Mouse (Mus musculus) neural tube, embryonic 11.5 days (tissue): ENCODE results near the gene Ect2. TPM values are rescaled to one million over a fixed set of nuclear protein-coding genes. Genes with fewer than 3 reads are reported as not detected.

ENCODE experiments used
- ATAC-seq: fragments of 200-750 bp; cut with Nextera tagmentation; 2 replicates; pipeline ENCODE4 v1.8.0; 2017; ENCODE audit warnings: moderate number of reproducible peaks, mild to moderate bottlenecking, moderate TSS enrichment, moderate library complexity; ENCODE audit not compliant: insufficient read depth, low FRiP score, low TSS enrichment
- DNase-seq: peaks from one replicate; pipeline ENCODE4 v3.0.0-alpha.2; 2015; ENCODE audit warnings: low spot score
- H3K27ac ChIP-seq: fragments of 300-500 bp; sonication (generic); 2 replicates; pipeline ENCODE4 v1.5.1; 2014; ENCODE audit warnings: low read depth, mild to moderate bottlenecking, low read length
- H3K27me3 ChIP-seq: fragments of 300-500 bp; sonication (generic); 2 replicates; pipeline ENCODE4 v1.6.1; 2014; ENCODE audit warnings: mild to moderate bottlenecking, low read length, mixed read lengths; ENCODE audit not compliant: control insufficient read depth, insufficient read depth
- H3K36me3 ChIP-seq: fragments of 300-500 bp; sonication (generic); 2 replicates; pipeline ENCODE4 v1.6.1; 2014; ENCODE audit warnings: mild to moderate bottlenecking, low read length, moderate library complexity, mixed read lengths; ENCODE audit not compliant: control insufficient read depth, insufficient read depth
- H3K4me1 ChIP-seq: fragments of 300-500 bp; sonication (generic); 2 replicates; pipeline ENCODE4 v1.6.1; 2014; ENCODE audit warnings: low read length, mixed read lengths; ENCODE audit not compliant: control insufficient read depth, insufficient read depth
- H3K4me2 ChIP-seq: fragments of 300-500 bp; sonication (generic); 2 replicates; pipeline ENCODE4 v1.6.1; 2014; ENCODE audit warnings: low read depth, mild to moderate bottlenecking, moderate library complexity
- H3K4me3 ChIP-seq: fragments of 300-500 bp; sonication (generic); 2 replicates; pipeline ENCODE4 v1.5.1; 2014; ENCODE audit warnings: low read depth, low read length
- H3K9ac ChIP-seq: fragments of 300-500 bp; sonication (generic); 2 replicates; pipeline ENCODE4 v1.6.1; 2014; ENCODE audit warnings: mild to moderate bottlenecking, low read length
- H3K9me3 ChIP-seq: fragments of 300-500 bp; sonication (generic); 2 replicates; pipeline ENCODE4 v1.6.1; 2016; ENCODE audit warnings: low read length; ENCODE audit not compliant: control insufficient read depth
- WGBS: fragments of 180-500 bp; shearing (Covaris S2); extraction: QIAGEN DNeasy Blood & Tissue Kit; methylation state at CpG from one replicate; pipeline ENCODE4 v1.1.7; 2014; 5-methylcytosine and 5-hydroxymethylcytosine counted together
- polyA plus RNA-seq: library from polyadenylated mRNA; unstranded; fragments of >200 nt; fragmentation: Nextera tagmentation; extraction: Ambion mirVana; gene quantifications from 2 replicates; pipeline ENCODE4 v1.2.1, GENCODE M21; 2014

Gene Ect2
- polyA plus RNA-seq, 1 experiment from 2014 or later: 87.4 TPM

DNA sequence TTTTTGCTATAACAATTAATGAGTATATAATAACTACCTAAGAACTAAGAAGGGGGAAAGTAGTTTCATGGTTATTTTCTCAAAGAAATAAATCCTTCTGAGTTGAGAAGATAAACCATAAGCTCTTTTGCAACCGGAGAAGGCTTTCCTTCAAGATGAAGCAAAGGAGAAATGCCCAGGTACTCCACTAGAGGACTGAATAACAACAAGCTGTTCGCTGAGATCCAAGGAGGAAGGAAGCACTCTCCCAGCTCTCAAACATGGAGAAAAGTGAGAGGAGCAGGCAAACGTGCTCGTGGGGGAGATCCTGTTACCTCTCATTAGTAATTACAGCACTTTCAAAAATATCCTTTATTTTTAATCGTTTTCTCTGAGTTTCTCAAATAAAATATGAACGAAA is 46.5 kb downstream of the Ect2 start:
- Histone ChIP-seq H3K4me2 (no peak overlapping the region), H3K4me3 (no peak overlapping the region), H3K27me3 (no peaks in the 10 kb centered on the region), H3K27ac (no peak overlapping the region), H3K4me1 (no peaks in the 10 kb centered on the region), H3K9ac (no peak overlapping the region), H3K9me3 (no peaks in the 10 kb centered on the region), H3K36me3 (peaks cover 6% of the 10 kb centered on the region; the same call in 1 of the 2 replicates)
- WGBS: 83% methylated on average over 6 of the region's 6 CpGs
- DNase-seq (no peak), ATAC-seq (no peak)

DNA sequence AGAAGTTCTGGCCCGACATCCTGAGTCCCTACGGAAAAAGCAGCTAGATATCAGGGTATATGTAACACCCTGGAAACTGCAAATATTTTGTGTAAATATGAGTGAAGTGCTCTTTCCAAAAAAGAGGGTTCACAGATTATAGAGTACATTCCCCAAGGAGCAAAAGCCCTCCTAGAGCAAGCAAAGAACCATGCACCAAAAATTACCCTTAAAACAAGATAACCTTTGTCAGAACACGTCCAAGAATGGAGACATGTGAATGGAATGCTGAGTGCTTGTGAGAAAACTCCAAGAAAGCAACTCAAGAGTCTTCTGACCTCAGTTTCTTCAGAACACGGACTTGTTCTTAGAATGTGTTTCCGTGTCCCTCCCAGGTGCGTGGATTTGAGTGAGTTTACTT is 50.7 kb downstream of the Ect2 start:
- DNase-seq: no peak

DNA sequence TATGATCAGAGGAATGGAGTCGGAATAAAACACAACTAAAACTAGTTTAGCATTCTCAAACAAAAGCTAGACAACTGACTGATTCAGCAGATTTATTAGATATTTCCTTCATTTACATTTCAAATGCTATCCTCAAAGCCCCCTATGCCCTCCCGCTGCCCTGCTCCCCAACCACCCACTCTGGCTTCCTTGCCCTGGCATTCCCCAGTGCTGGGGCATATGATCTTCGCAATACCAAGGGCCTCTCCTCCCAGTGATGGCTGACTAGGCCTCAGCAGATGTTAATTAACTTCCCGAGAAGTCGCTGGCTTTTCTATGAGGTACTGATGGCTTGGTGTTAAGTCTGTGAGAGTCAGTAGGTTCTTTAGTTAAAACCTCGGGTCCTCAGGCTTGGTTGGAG is 55.0 kb downstream of the Ect2 start:
- ATAC-seq: peak; percentile 83

More for the DNA sequence above, 50.7 kb downstream of the Ect2 start:
- Histone ChIP-seq H3K36me3 (peaks cover 5% of the 10 kb centered on the region), H3K9me3 (no peaks in the 10 kb centered on the region), H3K27me3 (no peaks in the 10 kb centered on the region), H3K27ac (no peak overlapping the region), H3K4me1 (no peaks in the 10 kb centered on the region), H3K4me2 (no peak overlapping the region), H3K4me3 (no peak overlapping the region), H3K9ac (no peak overlapping the region)
- no peak for ATAC-seq
- 95% methylated on average over 6 of the region's 6 CpGs for WGBS

DNA sequence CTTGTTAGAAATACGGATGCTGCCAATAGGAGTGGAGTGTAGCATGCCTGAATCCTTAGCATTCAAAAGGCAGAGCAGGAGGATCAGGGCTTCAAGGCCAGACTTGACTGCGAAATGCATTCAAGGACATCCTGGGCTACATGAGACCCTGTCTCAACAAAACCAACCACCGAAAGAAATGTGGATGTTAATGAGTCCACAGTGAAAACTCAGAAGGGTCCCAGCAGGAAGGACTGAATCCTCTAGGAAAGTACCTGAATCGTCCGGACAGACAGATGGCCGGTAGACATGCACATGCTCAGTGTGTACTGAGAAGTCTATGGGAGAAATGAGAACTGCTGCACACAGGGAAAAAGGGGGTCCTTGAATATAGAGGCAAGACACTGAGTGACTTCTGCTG is 67.5 kb downstream of the Ect2 start:
- no peak for ATAC-seq

More for the DNA sequence above, 55.0 kb downstream of the Ect2 start:
- Histone ChIP-seq H3K4me3 (no peak overlapping the region), H3K4me1 (no peaks in the 10 kb centered on the region), H3K9ac (no peak overlapping the region), H3K4me2 (no peak overlapping the region), H3K36me3 (peaks cover 5% of the 10 kb centered on the region), H3K27ac (no peak overlapping the region), H3K27me3 (no peaks in the 10 kb centered on the region), H3K9me3 (no peaks in the 10 kb centered on the region)
- 70% methylated on average over 6 of the region's 6 CpGs for WGBS
- no peak for DNase-seq

DNA sequence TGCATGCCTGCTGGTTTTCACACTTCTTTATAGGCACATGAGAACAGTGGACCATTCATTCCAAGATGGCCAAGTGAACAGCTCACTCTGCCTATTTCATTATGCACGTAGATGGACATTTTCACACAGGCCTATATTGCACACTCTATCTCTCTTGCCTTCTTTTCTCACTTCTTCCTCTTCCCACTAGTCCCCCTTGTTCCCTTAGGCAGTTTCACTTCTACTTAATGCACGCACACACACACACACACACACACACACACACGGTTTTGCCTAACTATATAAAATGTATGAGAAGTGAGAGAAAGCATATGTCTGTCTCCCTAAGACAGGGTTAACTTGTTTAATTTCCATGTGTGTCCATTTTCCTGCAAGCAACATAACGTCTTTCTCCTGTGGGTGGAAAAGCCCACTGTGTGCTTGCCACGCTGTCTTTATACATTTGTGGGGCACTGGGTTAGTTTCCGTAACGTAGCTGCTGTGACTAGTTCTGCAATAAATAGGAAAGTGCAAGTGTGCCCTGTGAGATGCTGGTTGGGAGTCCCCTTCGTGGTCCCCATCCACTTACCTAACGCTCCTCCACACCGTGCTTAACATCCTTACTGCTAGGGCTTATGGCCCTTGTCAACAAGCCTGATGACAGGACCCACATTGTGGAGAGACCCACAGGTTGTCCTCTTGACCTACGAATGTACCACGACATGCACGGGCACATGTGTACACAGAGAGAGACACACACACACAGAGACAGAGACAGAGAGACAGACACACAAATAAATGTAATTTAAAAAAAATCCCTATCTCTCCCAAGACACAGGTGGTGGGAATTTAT is 72.2 kb downstream of the Ect2 start:
- Histone ChIP-seq H3K4me1 (no peaks in the 10 kb centered on the region), H3K4me2 (no peak overlapping the region), H3K9ac (no peak overlapping the region), H3K27ac (no peak overlapping the region), H3K27me3 (no peaks in the 10 kb centered on the region), H3K4me3 (no peak overlapping the region), H3K9me3 (no peaks in the 10 kb centered on the region), H3K36me3 (no peaks in the 10 kb centered on the region)
- ATAC-seq: no peak
- DNase-seq: no peak
- WGBS: 91% methylated on average over 13 of the region's 13 CpGs

More for the DNA sequence above, 67.5 kb downstream of the Ect2 start:
- WGBS: 98% methylated on average over 6 of the region's 6 CpGs
- Histone ChIP-seq H3K4me1 (no peaks in the 10 kb centered on the region), H3K9me3 (no peaks in the 10 kb centered on the region), H3K4me2 (no peak overlapping the region), H3K27ac (no peak overlapping the region), H3K4me3 (no peak overlapping the region), H3K36me3 (no peaks in the 10 kb centered on the region), H3K9ac (no peak overlapping the region), H3K27me3 (no peaks in the 10 kb centered on the region)
- no peak for DNase-seq

DNA sequence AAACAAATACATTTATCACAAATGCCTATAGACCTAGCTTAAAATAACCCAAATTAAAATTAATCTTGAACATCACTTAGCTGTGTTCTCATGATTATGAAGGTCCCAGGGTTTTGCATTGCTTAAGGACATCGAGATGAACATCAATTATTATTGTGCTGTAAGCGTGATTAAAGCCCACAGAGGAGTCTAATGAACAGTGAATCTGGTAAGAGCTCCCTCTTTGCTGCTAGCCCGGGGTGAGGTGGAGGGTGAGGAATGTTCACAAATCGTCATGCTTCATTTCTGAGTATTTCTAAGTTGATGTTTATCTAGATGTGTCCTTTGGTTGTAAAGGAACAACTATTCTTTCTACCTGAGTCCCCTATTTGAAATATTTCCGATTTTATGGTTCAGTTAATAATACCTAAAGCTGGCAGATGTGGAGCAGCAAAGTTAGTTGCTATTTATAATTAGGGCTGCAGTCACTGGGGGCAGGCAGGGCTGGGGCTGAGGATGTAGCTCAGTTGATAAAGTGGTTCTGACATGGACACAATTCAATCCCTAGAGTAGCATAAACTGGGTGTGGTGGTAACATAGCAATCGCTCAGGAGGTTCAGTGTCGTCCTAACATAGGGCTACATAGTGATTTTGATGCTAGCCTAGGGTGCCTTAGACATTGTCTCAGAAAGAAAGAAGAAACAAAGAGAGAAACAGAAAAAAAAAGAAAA is 73.5 kb downstream of the Ect2 start:
- DNase-seq: no peak

DNA sequence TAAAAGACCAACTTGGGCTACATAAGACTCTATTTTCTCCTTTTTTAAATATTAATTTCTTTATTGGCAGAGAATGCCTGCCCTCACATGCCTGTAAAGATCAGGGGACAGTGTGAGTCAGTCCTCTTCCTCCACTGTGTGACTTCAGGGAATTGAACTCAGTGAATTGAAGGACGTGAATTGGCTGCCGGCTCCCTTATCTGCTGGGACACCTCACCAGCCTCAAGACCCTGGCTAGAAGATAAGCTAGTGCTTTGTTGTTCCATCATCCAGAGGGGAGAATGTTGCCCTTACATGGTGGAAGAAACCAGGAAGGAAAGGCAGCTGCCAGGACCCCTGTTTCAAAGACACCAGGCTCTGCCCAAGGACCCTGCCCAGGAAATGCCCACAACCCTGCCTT is 79.8 kb downstream of the Ect2 start:
- Histone ChIP-seq H3K4me2 (no peak overlapping the region), H3K27ac (no peak overlapping the region), H3K4me3 (no peak overlapping the region), H3K36me3 (no peaks in the 10 kb centered on the region), H3K27me3 (no peaks in the 10 kb centered on the region), H3K4me1 (no peaks in the 10 kb centered on the region), H3K9ac (no peak overlapping the region), H3K9me3 (no peaks in the 10 kb centered on the region)
- WGBS: 80% methylated on average over 2 of the region's 2 CpGs
- ATAC-seq (no peak), DNase-seq (no peak)

More for the DNA sequence above, 73.5 kb downstream of the Ect2 start:
- Histone ChIP-seq H3K27me3 (no peaks in the 10 kb centered on the region), H3K4me2 (no peak overlapping the region), H3K36me3 (no peaks in the 10 kb centered on the region), H3K4me1 (no peaks in the 10 kb centered on the region), H3K9me3 (no peaks in the 10 kb centered on the region), H3K9ac (no peak overlapping the region), H3K4me3 (no peak overlapping the region), H3K27ac (no peak overlapping the region)
- 83% methylated on average over 7 of the region's 7 CpGs for WGBS
- ATAC-seq: no peak

DNA sequence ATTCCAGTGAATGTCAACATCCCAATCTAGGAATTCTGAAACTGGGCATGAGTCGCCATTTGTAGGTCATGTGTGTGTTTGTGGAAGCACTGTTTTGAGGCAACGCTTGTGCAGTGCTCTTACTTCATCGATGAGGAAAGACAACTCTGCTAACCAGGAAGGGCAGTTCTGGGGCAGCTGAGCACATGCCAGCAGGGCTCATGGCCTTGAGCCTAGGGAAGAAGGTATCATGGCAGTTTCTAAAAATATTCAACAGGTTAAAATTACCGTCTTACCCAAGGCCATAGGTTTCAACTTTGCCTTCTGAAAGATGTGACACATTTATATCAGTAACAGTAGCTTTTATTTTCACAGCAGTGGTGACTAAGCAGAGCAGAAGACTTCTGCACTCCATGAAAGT is 82.0 kb downstream of the Ect2 start:
- Histone ChIP-seq H3K9me3 (no peaks in the 10 kb centered on the region), H3K9ac (no peak overlapping the region), H3K4me3 (no peak overlapping the region), H3K4me1 (no peaks in the 10 kb centered on the region), H3K27me3 (no peaks in the 10 kb centered on the region), H3K36me3 (no peaks in the 10 kb centered on the region), H3K4me2 (no peak overlapping the region), H3K27ac (no peak overlapping the region)
- DNase-seq (no peak), ATAC-seq (no peak)
- WGBS: 91% methylated on average over 4 of the region's 4 CpGs

DNA sequence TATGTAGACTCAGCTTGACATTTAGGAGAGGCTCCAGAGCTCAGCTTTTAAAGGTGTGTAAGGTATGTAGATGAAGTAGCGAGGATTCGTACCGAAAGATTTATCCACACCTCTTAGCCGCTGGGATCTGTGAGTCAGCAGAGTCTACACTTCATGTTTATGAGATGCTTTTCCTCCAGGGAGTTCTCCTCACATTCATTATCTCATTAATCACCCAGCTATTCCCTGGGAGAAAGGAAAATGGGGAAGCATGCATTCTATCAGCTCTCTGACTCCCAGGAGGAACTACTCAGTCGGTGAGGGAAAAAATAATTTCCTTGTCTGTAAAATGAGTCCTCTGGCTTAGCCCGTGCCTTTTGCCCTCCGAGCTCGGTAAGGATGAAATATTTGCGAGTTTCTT is 83.3 kb downstream of the Ect2 start:
- DNase-seq (no peak), ATAC-seq (no peak)

More for the DNA sequence above, 83.3 kb downstream of the Ect2 start:
- Histone ChIP-seq H3K27ac (no peak overlapping the region), H3K9ac (no peak overlapping the region), H3K9me3 (no peaks in the 10 kb centered on the region), H3K36me3 (no peaks in the 10 kb centered on the region), H3K4me3 (no peak overlapping the region), H3K4me2 (no peak overlapping the region), H3K4me1 (no peaks in the 10 kb centered on the region), H3K27me3 (no peaks in the 10 kb centered on the region)
- 83% methylated on average over 9 of the region's 9 CpGs for WGBS
